Mouse (Mus musculus) C3H10T1/2 (cell line): ENCODE measurements around the gene Sh3kbp1. TPM values are rescaled to one million over a fixed set of nuclear protein-coding genes. Genes with fewer than 3 reads are reported as not detected.

ENCODE experiments used
- polyA plus RNA-seq, 2 experiments: library from polyadenylated mRNA; unstranded; fragments of >200 nt; fragmentation: generic; extraction: Trizol; gene quantifications; one replicate each; pipeline ENCODE4 v1.2.1; 2012; ENCODE audit warnings: missing spikeins in 2 of 2

Gene Sh3kbp1
- 10 to 100 TPM; 22.9 to 43.7 TPM for polyA plus RNA-seq

GRCm38 (mm10) chrX:159626907-159627587, at the start of gene Sh3kbp1:
Gene Sh3kbp1, plus strand, starts transcription at chrX:159627272.

GRCm38 (mm10) chrX:159988002-159988960, 361.2 kb downstream of the Sh3kbp1 start, which contains the start of gene Map3k15:
Gene Map3k15, plus strand, starts transcription at chrX:159988433.

Other genes with a start within 250 kb of the Sh3kbp1 start
- gene Map7d2, start 212.7 kb upstream of the Sh3kbp1 start, polyA plus RNA-seq, result under 1 TPM; 0.02 to 0.58 TPM
- 1 to 10 TPM in 1 of 2 experiments, under 1 TPM in 1; 0.08 to 1.4 TPM for gene Bclaf3, start 100.6 kb upstream of the Sh3kbp1 start, polyA plus RNA-seq